ENCODE assay signal across 8 mouse cellular contexts in the genomic region with DNA sequence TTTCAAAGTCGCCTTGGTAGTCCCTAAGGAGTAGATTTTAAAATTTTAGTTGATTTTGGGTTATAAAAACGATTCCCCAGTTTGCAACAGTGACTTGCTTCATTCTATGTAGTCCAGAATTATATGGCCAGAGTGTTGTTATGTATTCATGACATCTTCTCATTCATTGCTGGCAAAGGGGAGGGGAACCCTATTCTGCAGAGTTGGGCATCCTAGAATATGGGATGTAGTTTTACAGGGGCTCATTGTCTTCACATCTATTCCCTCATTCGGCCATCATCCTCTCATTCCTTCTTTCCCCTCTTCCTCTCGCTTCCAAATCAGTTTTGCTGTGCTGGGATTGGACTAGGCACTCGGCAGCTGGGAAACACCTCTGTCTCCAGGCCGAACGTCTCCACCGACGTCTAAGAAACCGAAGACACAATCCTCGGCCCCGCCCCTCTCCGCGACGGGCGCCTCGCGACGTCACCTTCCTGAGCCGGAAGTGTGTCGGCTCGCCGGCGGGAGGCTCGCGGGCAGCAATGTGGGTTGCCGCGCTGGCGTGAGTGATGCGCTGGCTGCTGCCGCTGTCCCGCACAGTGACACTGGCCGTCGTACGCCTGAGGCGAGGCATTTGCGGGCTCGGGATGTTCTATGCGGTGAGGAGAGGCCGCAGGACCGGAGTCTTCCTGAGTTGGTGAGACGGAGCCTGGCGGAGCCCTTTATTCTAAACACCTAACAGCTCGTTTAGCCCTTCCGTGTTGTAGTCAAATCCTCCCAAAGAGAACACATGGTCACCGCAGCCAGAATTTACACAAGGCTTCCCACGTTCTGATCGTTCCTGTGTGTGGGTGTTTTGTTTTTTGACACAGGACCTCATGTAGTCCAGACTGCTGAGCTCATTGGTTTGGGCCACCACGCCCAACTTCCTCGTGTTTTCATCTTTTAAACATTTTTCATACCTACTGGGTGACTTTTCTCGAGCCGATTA. TPM values are rescaled to one million over a fixed set of nuclear protein-coding genes. Genes with fewer than 3 reads are reported as not detected.
DNase-seq lines count a peak whose midpoint lies in the region; ATAC-seq and TF ChIP-seq lines count a peak whose summit lies in the region.

A gene (plus strand): TSS at position 462 of the 970 bp plus-strand sequence.

- H3K4me2 ChIP-seq in lung, embryonic 14.5 days: peak within 1 kb of the TSS; percentile 85

- TF ChIP-seq CTCF in lung, embryonic 14.5 days (IDR thresholded peaks at IDR 0.05; ENCODE audit: low read depth): no peak

- H3K9ac ChIP-seq in lung, embryonic 14.5 days: peak within 1 kb of the TSS; percentile 73

- 2% methylated on average over 51 of the region's 52 CpGs for WGBS in lung, embryonic 14.5 days

- H3K27ac ChIP-seq in lung, embryonic 14.5 days (ENCODE audit: low read depth): peak within 1 kb of the TSS; percentile 63

- peak; percentile 95 for ATAC-seq in lung, embryonic 14.5 days (ENCODE audit: insufficient read depth)
- ATAC-seq in neutrophil, adult 5-6 weeks (ENCODE audit: extremely low read depth, insufficient number of reproducible peaks, low FRiP score, poor library complexity, severe bottlenecking): peak; percentile 94

- 0 out of 2 replicates have a peak, but pooled peaks cover 5% of the 10 kb centered on the region for H3K4me1 ChIP-seq in lung, embryonic 14.5 days (ENCODE audit: insufficient read depth)

- DNase-seq in MEL-GATA-1-ER (ENCODE audit: extremely low read depth, low read depth): peak; percentile 71
- DNase-seq in cerebellum, adult 8-10 months: peak; percentile 84
- DNase-seq in forelimb bud, embryonic 11.5 days (ENCODE audit: low read depth, low spot score): peak; percentile 82
- DNase-seq in heart, postnatal 4 days: peak; percentile 90
- peak; percentile 83 to 87 for DNase-seq in layer of hippocampus, adult 8-10 months (ENCODE audit: low spot score in 2 of 2)
- peak; percentile 96 for DNase-seq in lung, embryonic 14.5 days
- peak; percentile 89 for DNase-seq in testis, postnatal 14 days (ENCODE audit: low spot score)

- H3K36me3 ChIP-seq in lung, embryonic 14.5 days (ENCODE audit: insufficient read depth): peaks cover 12% of the 10 kb centered on the region

- H3K4me3 ChIP-seq in lung, embryonic 14.5 days (ENCODE audit: low read depth, low read length): peak within 1 kb of the TSS; percentile 85

- H3K27me3 ChIP-seq in lung, embryonic 14.5 days (ENCODE audit: insufficient read depth, low read length): no peaks in the 10 kb centered on the region

- H3K9me3 ChIP-seq in lung, embryonic 14.5 days (ENCODE audit: low read depth, low read length): no peaks in the 10 kb centered on the region

RNA-seq across cellular contexts. Expression of the gene that starts here (rescaled TPM):
- total RNA-seq in heart, postnatal 4 days (2021): 1 to 10 TPM; 9.0 to 9.4 TPM
- total RNA-seq in layer of hippocampus, adult 8-10 months (2022): 10 to 100 TPM; 13.4 to 16.3 (median 14.5) TPM
- polyA plus RNA-seq in lung, embryonic 14.5 days (2014; fragmentation: Nextera tagmentation; extraction: Ambion mirVana): 30.0 and 32.8 TPM in 2 replicates
- total RNA-seq in neutrophil, adult 5-6 weeks (2017): 17.7 and 18.0 TPM in 2 replicates

Comparison
In these comparisons a context has a peak if more than half of its experiments do, and no peak if none do; other contexts are left out.
1. Peak in every context shown above with its lines: DNase-seq, ATAC-seq, H3K4me3 ChIP-seq and H3K27ac ChIP-seq.